Mouse (Mus musculus) induced T-regulatory cell, adult 2 months (primary cell): ENCODE results near the gene Syt11.
"Not testable (repeated sequence)": the region's sequence is repeated elsewhere in the genome, so short reads cannot be mapped to it uniquely, and the experiment has no call there.

ENCODE experiments used
- DNase-seq: peaks from one replicate; pipeline ENCODE4 v3.0.0-alpha.2; 2012; ENCODE audit warnings: low read depth

Syt11 gene

DNA sequence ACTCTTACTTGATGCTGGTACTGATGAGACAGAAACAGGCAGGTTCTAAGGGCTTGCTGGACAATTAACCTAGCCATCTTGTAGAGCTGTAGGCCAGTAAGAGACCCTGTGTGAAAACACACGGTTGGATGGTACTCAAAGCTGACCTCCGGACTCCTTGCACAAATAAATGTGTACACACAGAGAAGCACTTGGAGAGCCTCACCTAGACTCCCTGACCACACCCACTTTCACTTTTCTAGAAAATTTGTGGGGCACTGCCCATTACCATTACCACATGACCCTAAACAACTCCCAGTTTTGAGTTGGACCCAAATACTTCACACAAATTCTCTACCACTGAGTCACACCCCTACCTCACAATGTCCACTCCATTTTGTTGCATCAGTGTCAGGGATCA is 38.4 kb downstream of the Syt11 start:
- no peak for DNase-seq

DNA sequence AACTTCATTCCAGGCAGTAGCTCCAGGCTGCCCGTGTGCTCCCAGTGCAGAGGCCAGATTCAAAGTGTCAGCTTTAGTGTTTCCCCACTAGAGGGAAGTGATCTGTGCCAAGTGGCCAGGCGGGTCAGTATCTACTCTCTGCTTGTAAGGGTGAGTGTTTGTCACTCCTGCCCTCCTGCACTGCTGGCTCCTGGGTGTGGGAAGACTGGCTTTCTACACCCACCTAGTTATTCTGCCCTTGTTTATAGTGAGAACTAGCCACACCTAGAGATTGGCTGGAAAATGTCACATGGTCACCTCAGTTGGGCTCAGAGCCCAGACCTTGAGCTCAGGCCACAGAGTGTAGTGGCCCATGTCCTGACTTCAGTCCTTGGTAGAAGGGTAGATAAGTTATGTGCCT is 55.9 kb downstream of the Syt11 start:
- DNase-seq = no peak

DNA sequence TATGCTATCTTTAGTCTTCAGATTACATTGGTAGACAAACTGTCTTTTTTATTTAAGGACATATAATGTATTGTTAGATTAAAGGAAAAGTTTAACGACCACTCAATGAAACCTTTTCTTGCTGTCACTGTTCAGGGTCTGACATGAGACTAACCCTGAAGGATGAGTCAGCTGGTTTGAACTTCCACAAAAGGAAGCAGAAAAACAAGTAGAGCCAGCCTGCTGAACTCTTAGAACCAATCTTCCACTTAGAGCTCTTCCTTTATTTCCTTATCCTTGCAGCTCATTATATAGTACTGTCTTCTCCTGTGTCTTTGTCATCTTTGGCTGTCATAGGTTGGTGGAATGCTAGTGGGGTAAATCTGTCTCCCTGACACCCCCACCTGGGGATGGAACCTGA is 57.1 kb downstream of the Syt11 start:
- peak; percentile 26 for DNase-seq

DNA sequence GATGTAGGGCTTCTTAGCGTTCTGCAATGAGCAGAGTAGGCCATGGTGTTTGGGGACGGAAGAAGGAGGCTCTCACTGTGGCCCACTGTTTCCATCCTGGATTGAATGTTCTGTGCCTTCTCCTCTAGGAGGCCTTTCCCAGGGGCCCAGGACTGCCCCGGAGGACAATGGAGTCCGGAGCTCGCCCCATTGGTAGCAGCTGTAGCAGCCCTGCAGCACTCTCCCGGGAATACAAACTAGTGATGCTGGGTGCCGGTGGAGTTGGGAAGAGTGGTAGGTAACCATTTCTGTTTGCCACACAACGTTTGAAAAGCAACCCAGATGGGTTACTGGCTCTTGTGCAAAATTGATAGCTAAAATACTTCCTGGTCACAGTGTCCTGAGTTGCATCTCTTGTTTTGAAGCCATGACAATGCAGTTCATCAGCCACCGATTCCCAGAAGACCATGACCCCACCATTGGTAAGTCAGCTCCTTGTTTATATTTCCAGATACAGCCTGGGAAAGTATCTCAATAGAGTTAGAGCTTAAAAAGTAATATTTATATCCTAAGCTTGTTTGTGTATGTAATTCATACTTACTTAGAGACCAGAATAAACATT is 57.7 kb downstream of the Syt11 start:
- DNase-seq = no peak

DNA sequence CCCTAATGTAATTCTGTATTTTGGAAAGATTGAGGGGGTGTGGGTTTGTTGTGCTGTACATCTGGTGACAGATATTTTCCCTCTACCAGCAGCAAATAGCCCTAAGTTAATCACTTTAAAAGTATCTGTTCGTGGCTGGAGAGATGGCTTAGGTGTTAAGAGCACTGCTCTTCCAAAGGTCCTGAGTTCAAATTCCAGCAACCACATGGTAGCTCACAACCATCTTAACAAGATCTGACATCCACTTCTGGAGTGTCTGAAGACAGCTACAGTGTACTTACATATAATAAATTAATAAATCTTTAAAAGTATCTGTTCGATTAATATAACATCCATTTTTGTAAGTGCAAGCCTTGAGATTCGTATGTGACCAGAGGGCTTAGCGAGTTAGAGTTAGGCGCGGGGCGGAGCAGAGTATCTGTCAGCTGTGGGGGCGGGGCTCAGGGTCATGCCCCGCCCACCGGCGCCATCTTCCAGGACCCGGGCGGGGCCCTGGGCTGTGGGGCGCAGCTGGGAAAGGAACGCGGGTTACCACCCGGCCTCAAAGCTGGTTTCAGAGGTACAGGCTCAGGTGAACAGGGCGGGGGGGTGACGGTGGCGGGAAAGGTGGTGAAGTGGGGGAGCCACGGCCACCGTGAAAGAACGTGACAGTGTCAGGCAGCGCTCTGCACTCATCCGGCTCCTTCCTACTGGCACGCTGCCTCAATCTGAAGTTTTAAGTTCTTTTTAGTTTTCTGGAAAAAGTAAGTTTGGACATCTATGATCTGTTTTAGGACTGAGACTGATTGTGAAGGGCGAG is 58.4 kb downstream of the Syt11 start, which contains the start of gene Rit1:
Gene Rit1 (plus strand): TSS at position 440 of the 799 bp plus-strand sequence.
- DNase-seq = peak; percentile 95

DNA sequence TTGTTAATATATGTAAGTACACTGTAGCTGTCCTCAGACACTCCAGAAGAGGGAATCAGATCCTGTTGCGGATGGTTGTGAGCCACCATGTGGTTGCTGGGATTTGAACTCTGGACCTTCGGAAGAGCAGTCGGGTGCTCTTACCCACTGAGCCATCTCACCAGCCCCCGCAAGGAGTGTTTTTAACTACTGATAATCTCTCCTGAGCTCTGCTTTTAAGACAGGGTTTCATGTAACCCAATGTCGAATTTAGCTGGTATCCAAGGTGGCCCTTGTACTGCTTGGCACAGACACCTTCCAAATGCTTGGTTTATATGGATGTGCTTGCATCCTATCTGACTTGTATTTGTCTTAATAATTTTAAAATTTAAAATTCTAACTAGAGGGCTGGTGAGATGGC is 59.2 kb downstream of the Syt11 start:
- not testable (repeated sequence) for DNase-seq

DNA sequence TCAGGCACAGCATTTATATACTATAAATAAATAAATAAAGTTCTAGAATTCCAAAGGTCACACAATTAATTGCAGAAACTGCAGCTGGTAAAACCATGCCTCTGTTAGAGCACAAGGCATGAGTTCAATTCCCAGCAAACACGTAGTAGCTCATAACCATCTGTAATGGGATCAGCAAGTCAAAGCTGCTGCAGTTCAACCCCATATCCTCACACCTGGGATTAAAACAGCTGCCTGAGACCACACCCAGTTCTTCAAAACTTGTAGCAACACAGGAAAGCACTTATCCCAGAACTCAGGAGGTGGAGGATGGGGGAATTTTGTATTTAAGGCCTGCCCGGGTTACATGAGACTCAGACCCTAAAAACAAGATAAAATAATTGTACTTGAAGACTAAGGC is 60.2 kb downstream of the Syt11 start:
- no peak for DNase-seq

DNA sequence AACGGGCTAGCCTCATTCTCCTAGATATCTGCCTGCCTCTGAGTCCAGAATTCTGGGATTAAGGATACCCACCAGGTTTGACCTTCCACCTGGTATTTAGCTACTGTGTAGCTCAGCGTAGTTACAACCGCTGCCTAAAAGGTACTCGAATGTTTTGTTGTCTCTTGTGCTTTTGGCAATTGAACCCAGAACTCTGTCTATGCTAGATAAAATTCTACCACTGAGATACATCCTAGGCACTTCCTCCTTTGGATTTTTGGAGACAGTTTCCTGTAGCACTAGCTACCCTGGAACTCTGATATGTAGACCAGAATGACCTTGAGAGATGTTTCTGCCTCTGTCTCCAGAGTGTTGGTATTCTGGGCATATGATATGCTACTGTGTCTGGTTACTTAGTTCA is 61.3 kb downstream of the Syt11 start:
- no peak for DNase-seq

DNA sequence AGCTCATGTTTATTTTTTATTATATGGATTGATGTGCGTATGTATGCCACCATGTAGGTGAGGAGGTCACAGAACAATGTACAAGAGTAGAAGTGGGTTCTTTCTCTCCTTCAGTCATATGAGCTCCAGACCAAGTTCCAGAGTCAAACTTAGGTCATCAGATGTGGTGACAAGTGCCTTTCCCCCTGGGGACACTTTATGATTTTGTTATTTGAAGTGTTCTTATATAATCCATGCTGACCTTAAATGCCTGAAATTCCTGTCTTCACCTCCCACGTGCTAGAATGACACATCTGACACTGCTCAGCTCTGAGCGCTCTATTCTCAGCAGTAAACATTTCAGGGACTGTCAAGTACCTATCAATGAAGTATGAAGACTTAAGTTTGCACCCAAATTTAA is 73.7 kb downstream of the Syt11 start:
- no peak for DNase-seq

DNA sequence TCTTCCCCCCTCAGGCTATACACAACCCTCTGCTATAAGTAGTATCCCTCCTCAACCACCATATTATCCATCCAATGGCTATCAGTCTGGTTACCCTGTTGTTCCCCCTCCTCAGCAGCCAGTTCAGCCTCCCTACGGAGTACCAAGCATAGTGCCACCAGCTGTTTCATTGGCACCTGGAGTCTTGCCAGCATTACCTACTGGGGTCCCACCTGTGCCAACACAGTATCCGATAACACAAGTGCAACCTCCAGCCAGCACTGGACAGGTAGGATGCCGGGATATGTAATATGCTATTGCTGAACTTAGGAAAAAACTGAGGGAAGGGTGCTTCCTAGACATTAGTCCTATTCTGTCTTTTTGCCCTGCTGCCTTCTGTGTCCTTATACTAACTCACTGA is 74.7 kb downstream of the Syt11 start:
- DNase-seq = no peak

DNA sequence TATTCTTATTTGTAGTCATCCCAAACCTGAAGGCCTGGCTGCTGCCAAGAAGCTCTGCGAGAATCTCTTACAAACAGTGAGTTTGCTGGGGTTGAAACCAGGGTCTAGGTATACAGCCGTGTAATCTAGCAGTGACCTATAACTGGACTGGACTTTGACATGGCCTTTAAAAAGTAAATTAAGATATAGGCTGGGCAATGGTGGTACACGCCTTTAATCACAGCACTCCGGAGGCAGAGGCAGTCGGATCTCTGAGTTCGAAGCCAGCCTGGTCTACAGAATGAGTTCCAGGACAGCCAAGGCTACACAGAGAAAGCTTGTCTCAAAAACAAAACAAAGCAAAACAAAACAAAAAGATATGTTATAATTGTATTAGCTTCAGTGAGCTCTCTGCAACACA is 76.1 kb downstream of the Syt11 start:
- DNase-seq = no peak

DNA sequence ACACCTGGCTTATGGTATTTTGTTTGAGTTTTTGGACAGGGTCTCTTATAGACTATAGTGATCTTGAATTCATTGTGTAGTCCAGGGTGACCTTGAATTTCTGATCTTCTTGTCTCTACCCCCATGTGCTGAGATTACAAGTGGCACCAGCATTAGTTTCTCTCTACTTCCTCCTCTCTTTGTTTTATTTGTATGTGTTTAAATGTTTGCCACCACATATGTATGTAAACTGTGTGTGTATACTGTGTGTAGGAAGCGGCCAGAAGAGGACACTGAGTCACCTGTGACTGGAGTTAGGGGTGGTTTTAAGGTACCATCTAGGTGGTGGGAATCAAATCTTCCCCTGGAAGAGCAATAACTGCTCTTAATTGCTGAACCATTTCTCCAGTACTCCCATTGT is 76.9 kb downstream of the Syt11 start:
- no peak for DNase-seq

DNA sequence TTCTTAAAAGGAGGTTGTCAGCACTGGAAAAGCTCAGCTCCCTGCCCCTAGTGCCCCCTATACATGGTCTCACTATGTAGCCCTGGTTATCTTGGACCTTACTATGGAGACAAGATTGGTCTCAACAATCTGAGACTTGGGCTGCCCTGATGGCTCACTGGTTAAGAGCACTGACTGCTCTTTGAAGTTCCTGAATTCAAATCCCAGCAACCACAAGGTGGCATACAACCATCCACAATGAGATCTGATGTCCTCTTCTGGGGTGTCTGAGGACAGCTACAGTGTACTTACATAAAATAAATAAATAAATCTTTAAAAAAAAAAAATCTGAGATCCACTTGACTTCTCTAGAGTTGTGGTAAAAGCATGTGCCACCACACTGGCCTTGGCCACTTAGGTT is 79.4 kb downstream of the Syt11 start:
- no peak for DNase-seq
